Mouse (Mus musculus) megakaryocyte, embryonic 14.5 days (primary cell): ENCODE measurements around the gene Bgn.

ENCODE experiments used
- FLI1 ChIP-seq: IDR thresholded peaks from 2 replicates; pipeline ENCODE4 v1.6.1; 2012; ENCODE audit warnings: low read length, inconsistent platforms, mixed read lengths
- GATA1 ChIP-seq: IDR thresholded peaks from 3 replicates; pipeline ENCODE4 v1.6.1; 2012; ENCODE audit warnings: mixed read lengths, low read length, inconsistent platforms, borderline replicate concordance

- TF ChIP-seq GATA1 (no peak), FLI1 (no peak)
Measured at GRCm38 (mm10) chrX:73451949-73452348, 31.5 kb upstream of the Bgn start.
